Mouse (Mus musculus) hindbrain, embryonic 14.5 days (tissue): ENCODE data around the gene Gm20765. TPM values are rescaled to one million over a fixed set of nuclear protein-coding genes. Genes with fewer than 3 reads are reported as not detected.

Source experiments
- ATAC-seq: fragments of 200-750 bp; cut with Nextera tagmentation; 2 replicates; pipeline ENCODE4 v1.8.0; 2017; ENCODE audit warnings: moderate number of reproducible peaks, mild to moderate bottlenecking, moderate TSS enrichment, moderate library complexity; ENCODE audit not compliant: low FRiP score
- DNase-seq: peaks from one replicate; pipeline ENCODE4 v3.0.0-alpha.2; 2015; ENCODE audit warnings: low spot score
- H3K27ac ChIP-seq: fragments of 300-500 bp; sonication (generic); 2 replicates; pipeline ENCODE4 v1.5.1; 2014; ENCODE audit warnings: mild to moderate bottlenecking, moderate library complexity
- H3K27me3 ChIP-seq: fragments of 300-500 bp; sonication (generic); 2 replicates; pipeline ENCODE4 v1.6.1; 2014; ENCODE audit warnings: mild to moderate bottlenecking, low read length, mixed read lengths; ENCODE audit not compliant: control insufficient read depth, insufficient read depth
- H3K36me3 ChIP-seq: fragments of 300-500 bp; sonication (generic); replicated peaks from 2 replicates; pipeline ENCODE4 v1.6.1; 2014; ENCODE audit not compliant: control insufficient read depth, insufficient read depth
- H3K4me1 ChIP-seq: fragments of 300-500 bp; sonication (generic); replicated peaks from 2 replicates; pipeline ENCODE4 v1.6.1; 2014; ENCODE audit warnings: antibody characterized with exemption, low read length, mixed read lengths; ENCODE audit not compliant: control insufficient read depth, insufficient read depth
- H3K4me2 ChIP-seq: fragments of 300-500 bp; sonication (generic); replicated peaks from 2 replicates; pipeline ENCODE4 v1.6.1; 2014; ENCODE audit warnings: mild to moderate bottlenecking, moderate library complexity
- H3K4me3 ChIP-seq: fragments of 300-500 bp; sonication (generic); replicated peaks from 2 replicates; pipeline ENCODE4 v1.5.1; 2014; ENCODE audit warnings: mild to moderate bottlenecking, low read length
- H3K9ac ChIP-seq: fragments of 300-500 bp; sonication (generic); 2 replicates; pipeline ENCODE4 v1.6.1; 2014
- H3K9me3 ChIP-seq: fragments of 300-500 bp; sonication (generic); 2 replicates; pipeline ENCODE4 v1.6.1; 2016; ENCODE audit warnings: low read length; ENCODE audit not compliant: control insufficient read depth
- WGBS: fragments of 180-500 bp; shearing (Covaris S2); extraction: QIAGEN DNeasy Blood & Tissue Kit; methylation state at CpG from one replicate; pipeline ENCODE4 v1.1.7; 2014; 5-methylcytosine and 5-hydroxymethylcytosine counted together
- polyA plus RNA-seq: library from polyadenylated mRNA; unstranded; fragments of >200 nt; fragmentation: Nextera tagmentation; extraction: Ambion mirVana; gene quantifications from 2 replicates; pipeline ENCODE4 v1.2.1, GENCODE M21; 2014

The Gm20765 gene
- polyA plus RNA-seq, 1 experiment from 2014 or later = not detected

GRCm38 (mm10) chr10:104214527-104214926 is 29.2 kb downstream of the Gm20765 start:
- DNase-seq = no peak
- Histone ChIP-seq H3K4me1 (no peaks in the 10 kb centered on the region), H3K36me3 (no peaks in the 10 kb centered on the region), H3K4me2 (no peak overlapping the region), H3K4me3 (no peak overlapping the region), H3K9me3 (no peaks in the 10 kb centered on the region), H3K9ac (no peak overlapping the region), H3K27me3 (no peaks in the 10 kb centered on the region), H3K27ac (no peak overlapping the region)
- 92% methylated on average over 5 of the region's 5 CpGs for WGBS
- no peak for ATAC-seq

GRCm38 (mm10) chr10:104220303-104221021 is 35.1 kb downstream of the Gm20765 start:
- H3K4me3 ChIP-seq = no peak overlapping the region
- no peaks in the 10 kb centered on the region for H3K36me3 ChIP-seq
- no peaks in the 10 kb centered on the region for H3K4me1 ChIP-seq
- ATAC-seq (no peak), DNase-seq (no peak)
- 84% methylated on average over 6 of the region's 6 CpGs for WGBS
- no peaks in the 10 kb centered on the region for H3K27me3 ChIP-seq
- no peak overlapping the region for H3K4me2 ChIP-seq
- no peak overlapping the region for H3K9ac ChIP-seq
- no peaks in the 10 kb centered on the region for H3K9me3 ChIP-seq
- no peak overlapping the region for H3K27ac ChIP-seq

Other genes with a start within 250 kb of the Gm20765 start
- not detected in 2 replicates for gene Gm21293, start 42.5 kb upstream of the Gm20765 start, polyA plus RNA-seq
- gene Gm6763, start 34.0 kb upstream of the Gm20765 start, polyA plus RNA-seq = not detected in 2 replicates
- not detected in 2 replicates for gene Gm8764, start 25.5 kb upstream of the Gm20765 start, polyA plus RNA-seq
- not detected in 2 replicates for gene Gm21304, start 17.0 kb upstream of the Gm20765 start, polyA plus RNA-seq
- gene Gm21312, start 8.5 kb upstream of the Gm20765 start, polyA plus RNA-seq = not detected in 2 replicates
- not detected in 2 replicates for gene Gm4340, start 8.5 kb downstream of the Gm20765 start, polyA plus RNA-seq